Mouse (Mus musculus) embryonic facial prominence, embryonic 14.5 days (tissue): ENCODE measurements at regions not wholly inside any gene's neighbourhood (a gene's known extent, or its start where the extent isn't known, plus 50 kb on each side); places are given as distances from the start of the nearest gene placed in this dataset.
A peak's percentile ranks its signal among the peaks of the same experiment; 100 is the strongest.

ENCODE experiments used
- ATAC-seq: fragments of 200-750 bp; cut with Nextera tagmentation; 2 replicates; pipeline ENCODE4 v1.8.0; 2017; ENCODE audit warnings: low read depth, moderate number of reproducible peaks, moderate TSS enrichment
- DNase-seq: peaks from one replicate; pipeline ENCODE4 v3.0.0-alpha.2; 2015; ENCODE audit warnings: low spot score
- H3K27ac ChIP-seq: fragments of 300-500 bp; sonication (generic); replicated peaks from 2 replicates; pipeline ENCODE4 v1.5.1; 2014; ENCODE audit warnings: low read depth, mild to moderate bottlenecking, low read length, moderate library complexity
- H3K27me3 ChIP-seq: fragments of 300-500 bp; sonication (generic); replicated peaks from 2 replicates; pipeline ENCODE4 v1.6.1; 2014; ENCODE audit warnings: low read length; ENCODE audit not compliant: control insufficient read depth, insufficient read depth
- H3K36me3 ChIP-seq: fragments of 300-500 bp; sonication (generic); 2 replicates; pipeline ENCODE4 v1.6.1; 2014; ENCODE audit warnings: low read length, mixed read lengths; ENCODE audit not compliant: control insufficient read depth, insufficient read depth
- H3K4me1 ChIP-seq: fragments of 300-500 bp; sonication (generic); 2 replicates; pipeline ENCODE4 v1.6.1; 2014; ENCODE audit warnings: antibody characterized with exemption, low read length; ENCODE audit not compliant: control insufficient read depth, insufficient read depth
- H3K4me2 ChIP-seq: fragments of 300-500 bp; sonication (generic); 2 replicates; pipeline ENCODE4 v1.6.1; 2014; ENCODE audit warnings: low read depth, mild to moderate bottlenecking, low read length, moderate library complexity, mixed read lengths
- H3K4me3 ChIP-seq: fragments of 300-500 bp; sonication (generic); 2 replicates; pipeline ENCODE4 v1.5.1; 2014; ENCODE audit warnings: low read depth, mild to moderate bottlenecking, low read length
- H3K9ac ChIP-seq: fragments of 300-500 bp; sonication (generic); 2 replicates; pipeline ENCODE4 v1.6.1; 2014; ENCODE audit warnings: low read depth, mild to moderate bottlenecking, low read length, moderate library complexity, mixed read lengths
- H3K9me3 ChIP-seq: fragments of 300-500 bp; sonication (generic); 2 replicates; pipeline ENCODE4 v1.6.1; 2016; ENCODE audit warnings: low read length; ENCODE audit not compliant: control insufficient read depth
- WGBS: fragments of 180-500 bp; shearing (Covaris S2); extraction: QIAGEN DNeasy Blood & Tissue Kit; methylation state at CpG from one replicate; pipeline ENCODE4 v1.1.7; 2014; 5-methylcytosine and 5-hydroxymethylcytosine counted together

DNA sequence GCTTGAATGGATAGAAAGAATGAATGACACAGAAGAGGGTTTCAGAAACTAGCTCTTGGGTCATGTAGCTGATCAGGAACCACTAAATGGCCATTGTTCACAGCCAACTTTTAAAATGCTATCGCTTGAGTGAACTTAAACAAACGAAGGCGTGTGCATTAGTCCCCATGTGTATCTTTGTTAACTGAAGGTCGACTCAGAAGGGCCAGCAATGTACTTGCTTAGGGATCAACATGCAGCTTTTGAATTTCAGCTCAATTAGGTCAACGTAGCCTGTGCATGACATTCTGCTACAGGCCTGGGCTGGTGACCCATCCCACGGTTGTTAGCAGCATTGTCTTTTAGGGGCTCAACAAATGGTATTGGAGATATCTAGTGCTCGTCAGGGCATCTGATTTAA, 127.1 kb upstream of the Pik3r1 start:
- Histone ChIP-seq H3K9ac (no peak overlapping the region), H3K9me3 (no peaks in the 10 kb centered on the region), H3K4me3 (no peak overlapping the region), H3K27ac (no peak overlapping the region), H3K4me1 (no peaks in the 10 kb centered on the region), H3K4me2 (no peak overlapping the region), H3K36me3 (no peaks in the 10 kb centered on the region), H3K27me3 (no peaks in the 10 kb centered on the region)
- no peak for ATAC-seq
- WGBS: 73% methylated on average over 7 of the region's 7 CpGs
- no peak for DNase-seq

DNA sequence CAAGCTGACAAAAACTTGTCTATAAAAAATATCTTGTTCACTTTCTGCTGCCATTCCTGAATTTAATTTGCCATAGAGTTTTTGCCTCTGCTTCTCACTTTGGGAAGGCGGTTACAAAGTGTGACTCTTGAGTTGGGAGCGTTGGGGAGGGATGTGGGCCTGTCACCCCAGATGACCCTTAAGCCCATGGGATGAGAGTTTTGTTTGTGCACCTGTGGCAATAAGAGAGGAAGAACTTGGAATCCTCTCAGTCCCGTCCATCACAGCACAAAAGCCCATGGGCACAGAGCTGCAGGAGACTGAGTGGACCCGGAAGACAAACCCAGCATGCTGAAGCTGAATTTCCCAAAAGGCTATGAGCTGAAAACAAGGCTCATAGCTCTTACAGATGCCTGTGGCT, 127.7 kb upstream of the Pik3r1 start:
- H3K9me3 ChIP-seq: no peaks in the 10 kb centered on the region
- H3K36me3 ChIP-seq: no peaks in the 10 kb centered on the region
- DNase-seq: no peak
- H3K4me3 ChIP-seq: no peak overlapping the region
- no peak overlapping the region for H3K27ac ChIP-seq
- ATAC-seq: no peak
- H3K4me2 ChIP-seq: no peak overlapping the region
- H3K9ac ChIP-seq: no peak overlapping the region
- H3K27me3 ChIP-seq: no peaks in the 10 kb centered on the region
- no peaks in the 10 kb centered on the region for H3K4me1 ChIP-seq
- WGBS: 53% methylated on average over 4 of the region's 4 CpGs

DNA sequence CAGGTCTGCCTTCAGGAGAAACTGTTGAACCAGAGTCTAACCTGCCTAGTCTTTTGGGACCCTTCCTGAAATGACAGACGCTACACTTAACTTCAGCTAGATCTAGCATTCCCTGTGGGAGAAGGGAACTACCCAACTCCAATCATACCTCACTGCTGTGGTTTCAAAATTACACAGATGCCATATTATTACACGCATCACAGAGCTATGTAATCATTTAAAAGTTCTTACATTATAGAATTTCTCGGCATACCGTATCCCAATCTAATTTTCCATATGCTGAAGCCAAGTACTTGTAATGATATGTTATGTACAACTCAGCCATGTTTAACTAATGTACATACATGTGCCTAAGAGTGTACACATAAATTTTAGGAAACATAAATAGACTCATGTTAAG, 128.9 kb upstream of the Pik3r1 start:
- 60% methylated on average over 4 of the region's 4 CpGs for WGBS
- no peaks in the 10 kb centered on the region for H3K4me1 ChIP-seq
- no peak overlapping the region for H3K4me2 ChIP-seq
- ATAC-seq: peak; percentile 50; the same call in 1 of the 2 replicates
- DNase-seq: peak; percentile 76
- H3K27me3 ChIP-seq: no peaks in the 10 kb centered on the region
- H3K9ac ChIP-seq: no peak overlapping the region
- H3K4me3 ChIP-seq: no peak overlapping the region
- no peaks in the 10 kb centered on the region for H3K9me3 ChIP-seq
- no peak overlapping the region for H3K27ac ChIP-seq
- H3K36me3 ChIP-seq: no peaks in the 10 kb centered on the region

DNA sequence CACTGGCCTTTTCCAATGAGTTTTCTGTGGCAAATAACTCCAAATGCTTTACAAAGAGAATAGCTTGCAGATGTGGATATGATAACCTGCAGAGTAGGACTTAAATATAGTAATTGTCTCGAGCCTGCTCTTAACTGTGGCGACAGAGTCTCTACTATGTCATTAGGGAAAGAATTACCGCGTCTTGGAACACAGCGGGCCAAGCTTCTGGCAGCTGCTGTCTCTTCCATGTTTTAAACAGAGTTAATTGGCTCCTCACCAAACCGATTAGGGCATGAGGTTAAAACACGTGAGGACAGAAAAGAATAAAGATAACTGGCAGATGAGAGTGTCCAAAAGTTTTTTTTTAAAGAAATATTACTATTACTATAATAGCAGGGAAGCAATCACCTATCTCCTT, 134.2 kb upstream of the Pik3r1 start:
- no peaks in the 10 kb centered on the region for H3K9me3 ChIP-seq
- DNase-seq: peak; percentile 77
- H3K4me3 ChIP-seq: no peak overlapping the region
- H3K4me1 ChIP-seq: peaks cover 9% of the 10 kb centered on the region; the same call in 1 of the 2 replicates
- no peaks in the 10 kb centered on the region for H3K36me3 ChIP-seq
- H3K27ac ChIP-seq: no peak overlapping the region
- no peaks in the 10 kb centered on the region for H3K27me3 ChIP-seq
- 48% methylated on average over 7 of the region's 7 CpGs for WGBS
- H3K4me2 ChIP-seq: no peak overlapping the region
- no peak for ATAC-seq
- no peak overlapping the region for H3K9ac ChIP-seq

DNA sequence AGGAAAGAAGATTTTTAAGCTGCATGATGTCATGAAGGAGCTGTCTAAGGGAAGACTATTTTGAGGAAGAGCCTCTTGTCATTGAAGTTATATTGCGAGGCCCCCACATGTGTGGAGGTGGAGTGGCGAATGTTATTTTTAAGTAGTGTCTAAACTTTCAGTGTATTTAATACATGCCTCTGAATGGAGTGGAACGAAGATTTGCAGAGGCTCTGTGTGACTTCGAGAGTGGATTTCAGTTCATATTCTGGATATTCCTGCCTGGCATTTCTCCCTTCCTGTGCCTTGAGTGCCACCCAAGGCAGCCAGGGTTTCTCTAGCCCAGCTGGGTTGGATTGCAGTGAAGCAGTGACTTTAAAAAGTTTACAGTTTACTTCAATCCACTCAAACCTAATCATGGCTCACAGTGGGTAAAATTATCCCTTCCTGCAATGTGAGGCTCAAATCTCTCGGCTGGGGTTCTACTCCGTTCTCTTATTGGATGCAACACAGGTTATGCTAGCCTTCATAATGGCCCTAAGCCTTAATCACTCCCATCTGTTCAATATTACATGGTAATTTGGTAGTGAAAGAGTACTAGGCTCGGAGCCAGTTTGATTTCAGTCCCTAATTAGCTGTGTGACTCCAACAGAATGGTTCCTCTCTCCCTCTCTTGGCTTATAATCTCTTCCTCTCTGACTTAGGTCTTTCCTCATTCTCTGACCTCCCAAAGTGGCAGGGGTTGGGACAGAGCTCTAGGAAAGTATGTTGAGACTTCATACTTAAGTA, 138.1 kb upstream of the Pik3r1 start:
- peak; percentile 87 for ATAC-seq
- H3K4me3 ChIP-seq: no peak overlapping the region
- H3K4me2 ChIP-seq: no peak overlapping the region
- no peak overlapping the region for H3K9ac ChIP-seq
- H3K9me3 ChIP-seq: no peaks in the 10 kb centered on the region
- H3K4me1 ChIP-seq: peaks cover 9% of the 10 kb centered on the region; the same call in 1 of the 2 replicates
- no peaks in the 10 kb centered on the region for H3K36me3 ChIP-seq
- H3K27ac ChIP-seq: peak overlapping the region; percentile 55; the same call in 1 of the 2 replicates
- peak; percentile 92 for DNase-seq
- WGBS: 41% methylated on average over 7 of the region's 7 CpGs
- no peaks in the 10 kb centered on the region for H3K27me3 ChIP-seq

DNA sequence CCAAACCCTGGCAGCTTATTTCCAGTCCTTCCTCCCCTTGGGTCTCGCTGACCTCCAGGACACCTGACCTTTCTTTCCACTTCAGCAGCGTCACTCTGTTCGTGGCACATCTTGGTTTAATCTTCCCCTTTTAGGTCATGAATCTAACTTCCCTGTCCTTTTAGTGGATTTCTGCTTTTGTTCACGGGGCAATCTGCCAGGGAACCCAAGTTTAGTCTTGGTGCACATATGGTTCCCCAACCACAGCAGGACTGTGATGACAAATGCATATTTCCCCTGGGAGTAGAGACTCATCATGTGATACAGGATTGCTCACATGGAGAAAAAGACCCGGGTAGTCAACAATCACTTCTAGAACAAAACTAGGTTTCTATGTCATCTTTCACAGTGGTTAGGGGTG, 141.0 kb upstream of the Pik3r1 start:
- no peak for ATAC-seq
- H3K27me3 ChIP-seq: no peaks in the 10 kb centered on the region
- peak; percentile 46 for DNase-seq
- 50% methylated on average over 5 of the region's 5 CpGs for whole genome bisulfite sequencing
- H3K4me2 ChIP-seq: no peak overlapping the region
- H3K4me1 ChIP-seq: peaks cover 9% of the 10 kb centered on the region; the same call in 1 of the 2 replicates
- H3K4me3 ChIP-seq: no peak overlapping the region
- H3K36me3 ChIP-seq: no peaks in the 10 kb centered on the region
- no peaks in the 10 kb centered on the region for H3K9me3 ChIP-seq
- H3K9ac ChIP-seq: no peak overlapping the region
- H3K27ac ChIP-seq: no peak overlapping the region

DNA sequence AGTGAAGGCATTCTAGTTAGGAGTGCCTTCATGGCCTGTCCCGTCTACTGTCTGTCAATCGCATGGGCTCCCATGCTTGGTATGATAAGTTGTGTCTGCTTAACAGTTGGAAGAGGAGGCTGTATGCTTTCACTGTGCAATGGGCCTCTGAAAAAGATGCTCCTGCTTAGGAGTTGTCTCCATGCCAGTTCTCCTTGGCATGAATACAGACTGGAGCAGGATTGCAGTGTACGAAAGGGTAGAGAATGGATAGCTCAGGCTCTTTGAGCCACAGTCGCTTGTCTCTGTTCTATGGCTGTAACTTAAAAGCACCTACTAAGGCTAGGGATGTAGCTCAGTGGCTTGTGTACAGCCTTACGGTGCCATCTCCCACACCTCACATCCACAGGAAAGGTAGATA, 142.7 kb upstream of the Pik3r1 start:
- H3K4me2 ChIP-seq: no peak overlapping the region
- DNase-seq (no peak), ATAC-seq (no peak)
- peaks cover 16% of the 10 kb centered on the region; the same call in 1 of the 2 replicates for H3K4me1 ChIP-seq
- H3K4me3 ChIP-seq: no peak overlapping the region
- no peaks in the 10 kb centered on the region for H3K27me3 ChIP-seq
- H3K9ac ChIP-seq: no peak overlapping the region
- WGBS: 95% methylated on average over 5 of the region's 5 CpGs
- no peaks in the 10 kb centered on the region for H3K9me3 ChIP-seq
- no peak overlapping the region for H3K27ac ChIP-seq
- no peaks in the 10 kb centered on the region for H3K36me3 ChIP-seq

DNA sequence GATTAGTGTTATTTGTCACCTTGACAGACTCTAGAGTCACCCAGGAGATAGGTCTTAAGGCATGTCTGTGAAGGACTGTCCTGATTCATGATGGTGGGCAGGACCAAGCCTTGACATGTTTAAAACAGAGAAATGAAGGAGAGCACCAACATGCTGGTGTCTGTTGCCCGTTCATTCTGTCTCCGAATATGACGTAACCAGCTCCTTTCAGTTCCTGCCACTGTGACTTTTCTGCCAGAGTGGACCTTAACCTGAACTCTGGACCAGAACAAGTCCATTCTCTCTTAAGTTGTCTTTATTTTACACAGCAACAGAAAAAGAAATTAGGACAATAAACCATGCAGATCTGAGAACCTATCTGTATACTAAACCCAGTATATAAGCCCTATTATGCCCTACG, 146.1 kb upstream of the Pik3r1 start:
- no peak for DNase-seq
- H3K36me3 ChIP-seq: no peaks in the 10 kb centered on the region
- H3K27ac ChIP-seq: no peak overlapping the region
- H3K4me1 ChIP-seq: peaks cover 17% of the 10 kb centered on the region
- no peak overlapping the region for H3K4me3 ChIP-seq
- no peak overlapping the region for H3K4me2 ChIP-seq
- ATAC-seq: no peak
- no peaks in the 10 kb centered on the region for H3K27me3 ChIP-seq
- H3K9me3 ChIP-seq: no peaks in the 10 kb centered on the region
- WGBS: 83% methylated on average over 4 of the region's 4 CpGs
- H3K9ac ChIP-seq: no peak overlapping the region
